Mouse (Mus musculus): ENCODE measurements at regions not wholly inside any gene's neighbourhood (a gene's known extent, or its start where the extent isn't known, plus 50 kb on each side); places are given as distances from the start of the nearest gene placed in this dataset.

GRCm38 (mm10) chr1:100551293-100551692, 778.7 kb downstream of the Cntnap5b start:
- no peak for DNase-seq (ENCODE audit: low spot score in 2 of 2)

GRCm38 (mm10) chr1:100556937-100557336, 784.4 kb downstream of the Cntnap5b start:
- DNase-seq (ENCODE audit: low spot score in 2 of 2): peak; percentile 4 to 35
